Mouse (Mus musculus) mesoderm, embryonic 11.5 days (tissue): Measurements from ENCODE around the gene Pdk2.

Source experiments
- DNase-seq: peaks from one replicate; pipeline ENCODE4 v3.0.0-alpha.2; 2012; ENCODE audit warnings: low read depth, low spot score

Gene Pdk2

GRCm38 (mm10) chr11:95004136-95004936 lies 36.8 kb downstream of the Pdk2 start:
- DNase-seq: no peak

GRCm38 (mm10) chr11:95002705-95003104 lies 38.4 kb downstream of the Pdk2 start:
- DNase-seq: no peak

- no peak for DNase-seq
These were observed 39.4 kb downstream of the Pdk2 start for GRCm38 (mm10) chr11:95001584-95002347.

- peak; percentile 88 for DNase-seq
These were observed 40.1 kb downstream of the Pdk2 start for GRCm38 (mm10) chr11:95001058-95001457.

GRCm38 (mm10) chr11:95000548-95000947 lies 40.6 kb downstream of the Pdk2 start:
- DNase-seq: no peak

- DNase-seq: no peak
These were observed 41.0 kb downstream of the Pdk2 start for GRCm38 (mm10) chr11:95000128-95000527.

- no peak for DNase-seq
These were observed 43.1 kb downstream of the Pdk2 start for GRCm38 (mm10) chr11:94998041-94998531.

- DNase-seq: no peak
These were observed 43.6 kb downstream of the Pdk2 start for GRCm38 (mm10) chr11:94997596-94997995.

GRCm38 (mm10) chr11:94996984-94997383 lies 44.2 kb downstream of the Pdk2 start:
- DNase-seq: no peak

- DNase-seq: no peak
These were observed 45.1 kb downstream of the Pdk2 start for GRCm38 (mm10) chr11:94996101-94996500.

- no peak for DNase-seq
These were observed 46.0 kb downstream of the Pdk2 start for GRCm38 (mm10) chr11:94994947-94995772.

- no peak for DNase-seq
These were observed 46.8 kb downstream of the Pdk2 start for GRCm38 (mm10) chr11:94994208-94994814.

GRCm38 (mm10) chr11:94992754-94993606 lies 48.2 kb downstream of the Pdk2 start:
- no peak for DNase-seq

GRCm38 (mm10) chr11:94992480-94992753 lies 48.7 kb downstream of the Pdk2 start:
- DNase-seq: no peak

- DNase-seq: no peak
These were observed 49.3 kb downstream of the Pdk2 start for GRCm38 (mm10) chr11:94991641-94992479.

GRCm38 (mm10) chr11:94990749-94991577 lies 50.2 kb downstream of the Pdk2 start, which contains the start of gene Ppp1r9b:
Gene Ppp1r9b (plus strand): TSS chr11:94991035.
- DNase-seq: peak; percentile 92

GRCm38 (mm10) chr11:94990102-94990748 lies 50.9 kb downstream of the Pdk2 start:
- no peak for DNase-seq

- peak; percentile 93 for DNase-seq
These were observed 51.6 kb downstream of the Pdk2 start for GRCm38 (mm10) chr11:94989562-94990017.
